Mouse (Mus musculus) CH12.LX (cell line): Measurements from ENCODE around the gene Mettl1. TPM values are rescaled to one million over a fixed set of nuclear protein-coding genes. Genes with fewer than 3 reads are reported as not detected.

Experiments
- DNase-seq: peaks from one replicate; pipeline ENCODE4 v3.0.0-alpha.2; 2013; ENCODE audit errors: extremely low read depth
- H3K27ac ChIP-seq: 2 replicates; pipeline ENCODE4 v1.5.1; 2012; ENCODE audit warnings: low read depth, mild to moderate bottlenecking, control low read depth, moderate library complexity; ENCODE audit not compliant: insufficient read depth
- H3K27me3 ChIP-seq: replicated peaks from 2 replicates; pipeline ENCODE3; 2012; ENCODE audit warnings: inconsistent platforms
- H3K36me3 ChIP-seq, 2 experiments: replicated peaks in 1 of 2; 2 replicates each; pipeline versions ENCODE3 to v1.6.1; 2012; ENCODE audit warnings: inconsistent platforms in 1 of 2, low read length in 1 of 2, mild to moderate bottlenecking in 1 of 2, mixed read lengths in 1 of 2, moderate library complexity in 1 of 2; ENCODE audit not compliant: control insufficient read depth in 1 of 2, insufficient read depth in 1 of 2
- H3K4me1 ChIP-seq, 2 experiments: 2 replicates each; pipeline ENCODE4 v1.6.1; 2012; ENCODE audit warnings: inconsistent platforms in 1 of 2, moderate library complexity in 1 of 2; ENCODE audit not compliant: insufficient read depth in 2 of 2, control insufficient read depth in 1 of 2
- H3K4me2 ChIP-seq: 2 replicates; pipeline ENCODE4 v1.6.1; 2012; ENCODE audit warnings: low read depth, mild to moderate bottlenecking, control low read depth; ENCODE audit not compliant: poor library complexity, insufficient read depth, severe bottlenecking
- H3K4me3 ChIP-seq, 3 experiments: fragments of 150-350 bp in 1 of 3; sonication (generic) in 1 of 3; replicated peaks in 1 of 3; 2 replicates each; pipeline versions ENCODE3 to v1.5.1; 2011 to 2012; ENCODE audit warnings: low read depth in 2 of 3, low read length in 2 of 3, mild to moderate bottlenecking in 2 of 3, moderate library complexity in 2 of 3, control low read depth in 1 of 3, improper control_type of control experiment in 1 of 3, inconsistent platforms in 1 of 3, mixed read lengths in 1 of 3; ENCODE audit not compliant: poor library complexity in 1 of 3
- H3K79me2 ChIP-seq: replicated peaks from 2 replicates; pipeline ENCODE4 v1.6.1; 2012; ENCODE audit warnings: mild to moderate bottlenecking, moderate library complexity; ENCODE audit not compliant: control insufficient read depth, poor library complexity, insufficient read depth, severe bottlenecking; ENCODE audit errors: extremely low read depth
- H3K9ac ChIP-seq: 2 replicates; pipeline ENCODE4 v1.6.1; 2012; ENCODE audit warnings: low read depth, mild to moderate bottlenecking, control low read depth, moderate library complexity; ENCODE audit not compliant: insufficient read depth
- H3K9me3 ChIP-seq: replicated peaks from 2 replicates; pipeline ENCODE3; 2012; ENCODE audit warnings: low read length, inconsistent platforms, mixed read lengths
- CHD1 ChIP-seq: IDR thresholded peaks from 2 replicates; pipeline ENCODE4 v1.6.1; 2012; ENCODE audit warnings: low read depth, low read length, improper control_type of control experiment, inconsistent platforms
- CTCF ChIP-seq, 2 experiments: IDR thresholded peaks in 1 of 2; conservative IDR thresholded peaks in 1 of 2; 2 replicates each; pipeline ENCODE4 v1.5.1; 2011 to 2012; ENCODE audit warnings: low read depth in 2 of 2, low read length in 2 of 2, improper control_type of control experiment in 1 of 2, inconsistent platforms in 1 of 2, mild to moderate bottlenecking in 1 of 2, moderate library complexity in 1 of 2
- E2F4 ChIP-seq: IDR thresholded peaks from 2 replicates; pipeline ENCODE4 v1.6.1; 2011; ENCODE audit warnings: low read depth, low read length, improper control_type of control experiment; ENCODE audit not compliant: insufficient replicate concordance
- GABPA ChIP-seq: IDR thresholded peaks from 2 replicates; pipeline ENCODE4 v1.6.1; 2012; ENCODE audit warnings: low read depth, low read length, improper control_type of control experiment, inconsistent platforms; ENCODE audit not compliant: insufficient replicate concordance
- HCFC1 ChIP-seq: IDR thresholded peaks from 2 replicates; pipeline ENCODE4 v1.6.1; 2012; ENCODE audit warnings: low read depth, mild to moderate bottlenecking, inconsistent platforms, low read length, improper control_type of control experiment
- JUN ChIP-seq: IDR thresholded peaks from 2 replicates; pipeline ENCODE4 v1.6.1; 2011; ENCODE audit warnings: low read depth, mild to moderate bottlenecking, low read length, improper control_type of control experiment, moderate library complexity; ENCODE audit not compliant: insufficient read depth
- JUND ChIP-seq: conservative IDR thresholded peaks from 2 replicates; pipeline ENCODE4 v1.6.1; 2011; ENCODE audit warnings: low read depth, low read length, improper control_type of control experiment
- MAFK ChIP-seq: IDR thresholded peaks from 2 replicates; pipeline ENCODE4 v1.6.1; 2011; ENCODE audit warnings: low read length, improper control_type of control experiment; ENCODE audit not compliant: insufficient replicate concordance
- MAX ChIP-seq: IDR thresholded peaks from 2 replicates; pipeline ENCODE4 v1.6.1; 2011; ENCODE audit warnings: low read length, improper control_type of control experiment
- MAZ ChIP-seq: IDR thresholded peaks from 2 replicates; pipeline ENCODE4 v1.6.1; 2012; ENCODE audit warnings: low read depth, mild to moderate bottlenecking, inconsistent platforms, low read length, improper control_type of control experiment, moderate library complexity
- MXI1 ChIP-seq: IDR thresholded peaks from 2 replicates; pipeline ENCODE4 v1.6.1; 2011; ENCODE audit warnings: mild to moderate bottlenecking, low read depth, low read length, improper control_type of control experiment
- MYC ChIP-seq: IDR thresholded peaks from 2 replicates; pipeline ENCODE4 v1.6.1; 2011; ENCODE audit warnings: low read depth, mild to moderate bottlenecking, improper control_type of control experiment, low read length
- NELFE ChIP-seq: IDR thresholded peaks from 2 replicates; pipeline ENCODE4 v1.6.1; 2011; ENCODE audit warnings: low read depth, low read length, improper control_type of control experiment
- PAX5 ChIP-seq: IDR thresholded peaks from 2 replicates; pipeline ENCODE4 v1.6.1; 2012; ENCODE audit warnings: low read length, inconsistent platforms, mixed read lengths
- POLR2A ChIP-seq: IDR thresholded peaks from 2 replicates; pipeline ENCODE4 v1.6.1; 2011; ENCODE audit warnings: low read depth, mild to moderate bottlenecking, improper control_type of control experiment, low read length
- POLR2AphosphoS2 ChIP-seq: IDR thresholded peaks from 2 replicates; pipeline ENCODE4 v1.6.1; 2011; ENCODE audit warnings: low read depth, low read length, improper control_type of control experiment
- RAD21 ChIP-seq: IDR thresholded peaks from 2 replicates; pipeline ENCODE4 v1.6.1; 2011; ENCODE audit warnings: low read depth, mild to moderate bottlenecking, low read length, improper control_type of control experiment, moderate library complexity
- RCOR1 ChIP-seq: conservative IDR thresholded peaks from 2 replicates; pipeline ENCODE4 v1.6.1; 2012; ENCODE audit warnings: low read depth, mild to moderate bottlenecking, inconsistent platforms, low read length, improper control_type of control experiment
- SMC3 ChIP-seq: IDR thresholded peaks from 2 replicates; pipeline ENCODE4 v1.6.1; 2011; ENCODE audit warnings: low read depth, low read length, improper control_type of control experiment
- TCF12 ChIP-seq: IDR thresholded peaks from 2 replicates; pipeline ENCODE4 v1.6.1; 2014; ENCODE audit warnings: low read depth, mild to moderate bottlenecking, inconsistent platforms, low read length, improper control_type of control experiment
- UBTF ChIP-seq: IDR thresholded peaks from 2 replicates; pipeline ENCODE4 v1.6.1; 2012; ENCODE audit warnings: low read depth, mild to moderate bottlenecking, inconsistent platforms, low read length, improper control_type of control experiment, moderate library complexity
- ZC3H11A ChIP-seq: IDR thresholded peaks from 2 replicates; pipeline ENCODE4 v1.6.1; 2012; ENCODE audit warnings: low read depth, mild to moderate bottlenecking, inconsistent platforms, low read length, improper control_type of control experiment
- ZKSCAN1 ChIP-seq: IDR thresholded peaks from 2 replicates; pipeline ENCODE4 v1.6.1; 2012; ENCODE audit warnings: low read depth, inconsistent platforms, low read length, improper control_type of control experiment, borderline replicate concordance
- ZMIZ1 ChIP-seq: IDR thresholded peaks from 2 replicates; pipeline ENCODE4 v1.6.1; 2012; ENCODE audit warnings: low read depth, mild to moderate bottlenecking, inconsistent platforms, low read length, improper control_type of control experiment
- dilution Hi-C: fragments of 300-500 bp; cut with MboI; formaldehyde crosslinking; loops from 2 replicates; pipeline ENCODE4 v1.14.3; 2020; ENCODE audit warnings: low sequenced_read_pairs; ENCODE audit not compliant: extremely low pct_unique_long_range_greater_than_20kb, extremely low pct_ligation_motif_present
- in situ Hi-C: fragments of 300-500 bp; cut with MboI; formaldehyde crosslinking; loops from 3 replicates; pipeline ENCODE4 v1.14.3; 2019; ENCODE audit warnings: low sequenced_read_pairs, low pct_ligation_motif_present, low pct_unique_long_range_greater_than_20kb, mixed read lengths
- polyA plus RNA-seq: library from polyadenylated mRNA; unstranded; fragments of >175 nt; gene quantifications from 2 replicates; pipeline ENCODE4 v1.2.1, GENCODE M21; 2012; ENCODE audit warnings: low read depth; ENCODE audit not compliant: insufficient read length
- total RNA-seq, 2 experiments: library from RNA; depleted of rRNA; stranded (reverse); fragments of 300-350 nt in 1 of 2; fragments of >200 nt in 1 of 2; gene quantifications; 2 replicates each; pipeline ENCODE4 v1.2.3; 2012 to 2014

Mettl1 gene
- total and polyA plus RNA-seq, 3 experiments = 21.6 to 49.4 (median 28.4) TPM

- Histone ChIP-seq H3K27me3 (peaks cover 16% of the 10 kb centered on the region), H3K79me2 (peaks cover 26% of the 10 kb centered on the region), H3K27ac (no peak overlapping the region), H3K4me3 (no peak overlapping the region), H3K4me1 (peaks cover 5 to 46% of the 10 kb centered on the region in 2 experiments), H3K4me2 (no peak overlapping the region), H3K9me3 (no peaks in the 10 kb centered on the region), H3K36me3 (peaks cover 37 to 45% of the 10 kb centered on the region in 2 experiments), H3K9ac (no peak overlapping the region)
- TF ChIP-seq JUN = no peak
- TF ChIP-seq PAX5 = no peak
- no peak for TF ChIP-seq MYC
- TF ChIP-seq GABPA = no peak
- TF ChIP-seq MAX = no peak
- no peak for TF ChIP-seq HCFC1
- dilution Hi-C loops = no loop called here
- DNase-seq = no peak
- in situ Hi-C loops = no loop called here
These were observed 24.8 kb downstream of the Mettl1 start for GRCm38 (mm10) chr10:127065981-127066380.

- H3K4me3 ChIP-seq = no peak overlapping the region
- TF ChIP-seq POLR2A (0 out of 2 replicates have a peak, but pooled peaks have one; percentile 33), MAFK (no peak), RCOR1 (no peak), CTCF (conservative IDR thresholded peaks at IDR 0.05 in 1 of 2, IDR thresholded peaks at IDR 0.05 in 1 of 2; ENCODE audit: low read depth in 2 of 2, low read length in 2 of 2) (no peak)
- TF ChIP-seq, all 38 proteins: peak for 1
- Histone ChIP-seq H3K36me3 (peaks cover 37 to 45% of the 10 kb centered on the region in 2 experiments), H3K79me2 (peaks cover 26% of the 10 kb centered on the region), H3K4me2 (no peak overlapping the region), H3K27me3 (peaks cover 10% of the 10 kb centered on the region), H3K4me1 (peaks cover 10 to 51% of the 10 kb centered on the region in 2 experiments), H3K9me3 (no peaks in the 10 kb centered on the region), H3K9ac (no peak overlapping the region), H3K27ac (no peak overlapping the region)
- dilution Hi-C loops (no loop called here), in situ Hi-C loops (no loop called here)
- DNase-seq = no peak
These were observed 25.4 kb downstream of the Mettl1 start for GRCm38 (mm10) chr10:127066519-127067018.

GRCm38 (mm10) chr10:127068360-127069038 is 27.3 kb downstream of the Mettl1 start:
- in situ Hi-C loops (no loop called here), dilution Hi-C loops (no loop called here)
- Histone ChIP-seq H3K4me1 (peaks cover 10 to 43% of the 10 kb centered on the region in 2 experiments), H3K79me2 (peaks cover 26% of the 10 kb centered on the region), H3K27me3 (no peaks in the 10 kb centered on the region), H3K4me3 (no peak overlapping the region), H3K9ac (no peak overlapping the region), H3K4me2 (peak overlapping the region; percentile 64; the same call in 1 of the 2 replicates), H3K27ac (peak overlapping the region; percentile 63), H3K36me3 (peaks cover 37 to 45% of the 10 kb centered on the region in 2 experiments), H3K9me3 (no peaks in the 10 kb centered on the region)
- no peak for DNase-seq
- TF ChIP-seq CTCF (conservative IDR thresholded peaks at IDR 0.05 in 1 of 2, IDR thresholded peaks at IDR 0.05 in 1 of 2; ENCODE audit: low read depth in 2 of 2, low read length in 2 of 2) (no peak), TCF12 (no peak), ZC3H11A (no peak), E2F4 (no peak), CHD1 (no peak), NELFE (no peak), POLR2AphosphoS2 (peak; percentile 87), MAX (no peak), ZMIZ1 (peak; percentile 41), MXI1 (no peak), SMC3 (no peak), UBTF (no peak), PAX5 (no peak), RAD21 (no peak), MAZ (0 out of 2 replicates have a peak, but pooled peaks have one; percentile 45), ZKSCAN1 (no peak), HCFC1 (no peak), POLR2A (no peak; the same call in 1 of the 2 replicates), JUND (no peak)
